Mouse (Mus musculus): ENCODE results near the gene Rps10. TPM values are rescaled to one million over a fixed set of nuclear protein-coding genes. Genes with fewer than 3 reads are reported as not detected.
"Not testable (repeated sequence)": the region's sequence is repeated elsewhere in the genome, so short reads cannot be mapped to it uniquely, and the experiment has no call there.

The Rps10 gene
- polyA plus RNA-seq, 1 experiment from 2014 or later: 734 TPM

GRCm38 (mm10) chr17:27656011-27656399 is 19.5 kb upstream of the Rps10 start:
- H3K4me1 ChIP-seq: peaks cover 24% of the 10 kb centered on the region
- no peak for DNase-seq (ENCODE audit: low spot score)
- no peaks in the 10 kb centered on the region for H3K9me3 ChIP-seq
- 0 out of 2 replicates have a peak overlapping the region, but pooled peaks have one; percentile 72 for H3K27ac ChIP-seq
- no peaks in the 10 kb centered on the region for H3K36me3 ChIP-seq
- 1% methylated on average over 14 of the region's 14 CpGs for WGBS
- H3K4me3 ChIP-seq: peak overlapping the region; percentile 68
- H3K27me3 ChIP-seq (ENCODE audit: insufficient read depth, poor library complexity, severe bottlenecking): peaks cover 47% of the 10 kb centered on the region

GRCm38 (mm10) chr17:27655089-27656010 is 18.9 kb upstream of the Rps10 start, which contains the start of gene Pacsin1:
TSS of gene Pacsin1 (plus strand) at chr17:27655509.
- DNase-seq (ENCODE audit: low spot score): no peak
- Histone ChIP-seq H3K4me1 (peaks cover 31% of the 10 kb centered on the region), H3K27me3 (ENCODE audit: insufficient read depth, poor library complexity, severe bottlenecking) (peaks cover 54% of the 10 kb centered on the region), H3K27ac (peak within 1 kb of the TSS; percentile 72), H3K4me3 (peak within 1 kb of the TSS; percentile 68), H3K9me3 (no peaks in the 10 kb centered on the region), H3K36me3 (no peaks in the 10 kb centered on the region)
- WGBS: 2% methylated on average over 65 of the region's 65 CpGs

DNA sequence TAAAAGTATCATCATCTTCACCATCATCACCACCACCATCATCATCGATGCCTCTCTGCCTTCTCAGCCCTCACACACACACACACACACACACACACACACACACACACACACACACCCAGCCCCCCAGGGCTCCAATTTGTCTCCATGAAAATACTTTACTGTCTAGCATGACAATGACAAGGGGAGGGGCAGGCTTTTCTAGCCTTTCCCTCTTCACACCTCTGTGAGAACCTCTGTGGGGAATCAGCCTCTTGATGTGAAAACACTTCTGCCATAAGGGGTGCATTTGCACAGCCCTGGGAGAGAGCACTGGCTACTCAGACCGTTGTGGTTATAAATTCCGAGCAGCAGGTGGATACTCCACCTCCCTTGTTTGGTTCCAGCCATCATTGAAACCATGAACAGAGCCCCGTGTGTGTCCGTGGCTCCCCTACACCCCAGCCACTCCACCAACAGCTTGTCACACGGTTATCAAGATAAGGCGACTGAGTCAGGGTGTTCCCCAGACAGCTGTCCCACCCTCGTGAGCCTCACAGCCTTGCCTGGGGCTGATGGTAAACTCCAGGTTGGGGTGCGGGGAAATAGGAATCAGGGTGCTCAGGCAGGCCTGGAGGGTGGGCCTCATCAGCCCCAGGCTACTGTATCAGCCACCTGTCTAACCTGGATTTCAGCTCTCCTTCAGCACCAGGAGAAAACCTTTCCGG is 16.9 kb upstream of the Rps10 start:
- no peak for DNase-seq (ENCODE audit: low spot score)
- H3K36me3 ChIP-seq: no peaks in the 10 kb centered on the region
- 47% methylated on average over 10 of the region's 10 CpGs for WGBS
- H3K4me3 ChIP-seq: no peak overlapping the region
- peaks cover 58% of the 10 kb centered on the region for H3K27me3 ChIP-seq (ENCODE audit: insufficient read depth, poor library complexity, severe bottlenecking)
- H3K4me1 ChIP-seq: peaks cover 31% of the 10 kb centered on the region
- no peaks in the 10 kb centered on the region for H3K9me3 ChIP-seq
- no peak overlapping the region for H3K27ac ChIP-seq

- Histone ChIP-seq H3K4me1 (peaks cover 31% of the 10 kb centered on the region), H3K9me3 (no peaks in the 10 kb centered on the region), H3K36me3 (no peaks in the 10 kb centered on the region), H3K27me3 (ENCODE audit: insufficient read depth, poor library complexity, severe bottlenecking) (peaks cover 54% of the 10 kb centered on the region), H3K4me3 (no peak overlapping the region), H3K27ac (no peak overlapping the region)
- no peak for DNase-seq (ENCODE audit: low spot score)
- WGBS: 87% methylated on average over 23 of the region's 23 CpGs
These were observed 15.7 kb upstream of the Rps10 start for GRCm38 (mm10) chr17:27652046-27652790.

- no peak overlapping the region for H3K27ac ChIP-seq
- 71% methylated on average over 13 of the region's 13 CpGs for WGBS
- H3K4me3 ChIP-seq: no peak overlapping the region
- H3K36me3 ChIP-seq: no peaks in the 10 kb centered on the region
- H3K9me3 ChIP-seq: no peaks in the 10 kb centered on the region
- peaks cover 23% of the 10 kb centered on the region for H3K4me1 ChIP-seq
- peaks cover 37% of the 10 kb centered on the region for H3K27me3 ChIP-seq (ENCODE audit: insufficient read depth, poor library complexity, severe bottlenecking)
- DNase-seq (ENCODE audit: low spot score): no peak
These were observed 14.1 kb upstream of the Rps10 start for GRCm38 (mm10) chr17:27650586-27650985.

- Histone ChIP-seq H3K4me1 (peaks cover 18% of the 10 kb centered on the region), H3K9me3 (no peaks in the 10 kb centered on the region), H3K27ac (no peak overlapping the region), H3K36me3 (no peaks in the 10 kb centered on the region), H3K27me3 (ENCODE audit: insufficient read depth, poor library complexity, severe bottlenecking) (peaks cover 33% of the 10 kb centered on the region), H3K4me3 (no peak overlapping the region)
- no peak for DNase-seq (ENCODE audit: low spot score)
- 11% methylated on average over 12 of the region's 12 CpGs for WGBS
These were observed 13.7 kb upstream of the Rps10 start for GRCm38 (mm10) chr17:27650160-27650559.

GRCm38 (mm10) chr17:27645807-27646206 is 9.3 kb upstream of the Rps10 start:
- no peak for DNase-seq (ENCODE audit: low spot score)
- Histone ChIP-seq H3K4me3 (no peak overlapping the region), H3K36me3 (no peaks in the 10 kb centered on the region), H3K27me3 (ENCODE audit: insufficient read depth, poor library complexity, severe bottlenecking) (0 out of 2 replicates have a peak, but pooled peaks cover 9% of the 10 kb centered on the region), H3K27ac (no peak overlapping the region), H3K9me3 (no peaks in the 10 kb centered on the region), H3K4me1 (peaks cover 20% of the 10 kb centered on the region)
- 34% methylated on average over 7 of the region's 7 CpGs for WGBS

DNA sequence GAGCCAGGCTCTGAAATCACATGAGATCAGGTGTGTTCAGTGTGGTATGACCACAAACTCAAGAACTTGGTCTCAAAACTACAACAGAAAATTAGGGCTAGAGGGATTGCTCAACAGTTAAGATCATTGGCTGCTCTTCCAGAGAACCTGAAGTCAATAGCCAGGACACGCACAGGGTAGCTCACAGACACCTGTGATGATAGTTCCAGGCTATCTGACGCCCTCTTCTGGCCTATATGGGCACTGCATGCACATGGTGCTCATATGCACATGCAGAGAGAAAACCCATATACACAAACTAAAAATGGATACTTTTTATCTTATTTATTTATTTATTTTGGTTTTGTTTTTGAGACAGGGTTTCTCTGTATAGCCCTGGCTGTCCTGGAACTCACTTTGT is 8.1 kb upstream of the Rps10 start:
- Histone ChIP-seq H3K4me3 (no peak overlapping the region), H3K27me3 (ENCODE audit: insufficient read depth, poor library complexity, severe bottlenecking) (0 out of 2 replicates have a peak, but pooled peaks cover 3% of the 10 kb centered on the region), H3K27ac (no peak overlapping the region), H3K9me3 (no peaks in the 10 kb centered on the region), H3K4me1 (peaks cover 15% of the 10 kb centered on the region), H3K36me3 (no peaks in the 10 kb centered on the region)
- WGBS: 45% methylated on average over 2 of the region's 2 CpGs
- no peak for DNase-seq (ENCODE audit: low spot score)

DNA sequence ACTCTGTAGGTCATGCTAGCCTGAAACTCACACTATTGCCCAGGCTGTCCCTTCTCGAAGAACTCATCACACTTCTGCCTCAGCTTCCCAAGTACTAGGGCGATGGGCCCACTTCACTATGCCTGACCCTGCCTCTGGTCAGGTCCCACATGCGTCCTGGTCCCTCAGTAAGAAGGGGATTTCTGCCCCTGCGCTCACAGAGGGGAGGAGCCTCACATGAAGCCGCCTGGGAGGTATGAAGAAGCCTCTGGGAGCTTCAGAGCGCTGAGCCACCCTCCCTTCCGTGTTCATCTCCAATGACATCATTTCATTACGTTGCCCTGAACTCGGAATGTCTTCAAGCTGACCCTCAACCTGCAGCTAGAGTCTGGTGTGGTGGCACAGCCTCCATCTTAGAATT is 7.3 kb upstream of the Rps10 start:
- WGBS: 82% methylated on average over 9 of the region's 9 CpGs
- H3K9me3 ChIP-seq: no peaks in the 10 kb centered on the region
- H3K27me3 ChIP-seq (ENCODE audit: insufficient read depth, poor library complexity, severe bottlenecking): 0 out of 2 replicates have a peak, but pooled peaks cover 3% of the 10 kb centered on the region
- no peak overlapping the region for H3K27ac ChIP-seq
- no peak for DNase-seq (ENCODE audit: low spot score)
- H3K36me3 ChIP-seq: no peaks in the 10 kb centered on the region
- no peak overlapping the region for H3K4me3 ChIP-seq
- H3K4me1 ChIP-seq: peaks cover 19% of the 10 kb centered on the region

GRCm38 (mm10) chr17:27643101-27643500 is 6.6 kb upstream of the Rps10 start:
- DNase-seq (ENCODE audit: low spot score): no peak
- no peaks in the 10 kb centered on the region for H3K36me3 ChIP-seq
- WGBS: 32% methylated on average over 6 of the region's 6 CpGs

GRCm38 (mm10) chr17:27642491-27643062 is 6.1 kb upstream of the Rps10 start:
- H3K27ac ChIP-seq: 0 out of 2 replicates have a peak overlapping the region, but pooled peaks have one; percentile 32
- H3K4me1 ChIP-seq: peaks cover 20% of the 10 kb centered on the region
- H3K4me3 ChIP-seq: no peak overlapping the region
- H3K36me3 ChIP-seq: no peaks in the 10 kb centered on the region
- no peaks in the 10 kb centered on the region for H3K9me3 ChIP-seq
- DNase-seq (ENCODE audit: low spot score): no peak
- no peaks in the 10 kb centered on the region for H3K27me3 ChIP-seq (ENCODE audit: insufficient read depth, poor library complexity, severe bottlenecking)
- WGBS: 27% methylated on average over 12 of the region's 12 CpGs

More at GRCm38 (mm10) chr17:27643101-27643500, 6.6 kb upstream of the Rps10 start:
- Histone ChIP-seq H3K27me3 (ENCODE audit: insufficient read depth, poor library complexity, severe bottlenecking) (no peaks in the 10 kb centered on the region), H3K4me3 (no peak overlapping the region), H3K9me3 (no peaks in the 10 kb centered on the region), H3K4me1 (peaks cover 19% of the 10 kb centered on the region), H3K27ac (no peak overlapping the region)

GRCm38 (mm10) chr17:27639851-27640250 is 3.4 kb upstream of the Rps10 start:
- H3K4me3 ChIP-seq; H3K27me3 ChIP-seq (ENCODE audit: insufficient read depth, poor library complexity, severe bottlenecking); DNase-seq (ENCODE audit: low spot score); H3K27ac ChIP-seq; H3K36me3 ChIP-seq; H3K9me3 ChIP-seq: not testable (repeated sequence)
- WGBS: 81% methylated on average over 6 of the region's 6 CpGs
- H3K4me1 ChIP-seq: peaks cover 30% of the 10 kb centered on the region

Data from heart, embryonic 10.5 days (tissue).